Mouse (Mus musculus): Measurements from ENCODE around the gene Aloxe3.

The Aloxe3 gene

DNA sequence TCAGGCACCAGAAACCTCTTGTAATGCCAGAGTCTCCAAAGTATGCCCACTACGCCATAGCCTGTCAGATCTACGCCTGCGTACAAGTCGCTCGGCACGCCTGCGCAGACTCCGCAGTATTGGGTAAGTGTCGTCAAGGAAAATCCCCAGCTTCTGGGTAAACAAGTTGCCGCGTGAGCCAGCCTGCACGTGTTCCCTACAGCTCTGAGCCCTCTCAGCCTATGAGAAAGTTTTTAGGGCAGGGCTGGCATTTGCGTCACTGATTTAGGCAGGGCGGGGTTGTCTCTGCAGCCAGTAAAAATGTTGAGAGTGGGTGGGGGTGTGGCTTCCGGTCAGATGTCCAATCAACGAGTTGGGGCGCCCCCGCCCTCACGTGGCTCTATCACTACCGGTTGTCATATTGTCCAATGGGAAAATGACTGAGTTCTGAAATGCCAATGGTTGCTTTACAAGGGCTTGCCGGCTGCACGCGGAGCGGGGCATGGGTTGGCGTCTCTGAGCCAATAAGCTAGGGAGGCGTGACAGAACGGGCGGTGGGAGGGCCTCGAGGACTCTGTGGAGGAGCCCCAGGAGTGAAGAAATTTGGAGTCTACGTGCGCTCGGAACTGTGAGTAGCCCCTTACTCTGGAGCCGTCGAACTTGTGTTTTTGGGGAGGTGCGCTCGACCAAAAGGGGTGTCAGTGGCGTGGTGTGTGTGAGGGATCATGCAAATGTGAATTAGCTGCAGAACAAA, 30.8 kb upstream of the Aloxe3 start, which contains the start of gene Per1:
Per1 (plus strand) TSS at position 521 of the 733 bp plus-strand sequence.
- in situ Hi-C loops (cut with MboI, MseI): loop anchor here (10.0 kb wide), 1 partner anchor 570 kb away; the partner anchor contains the start of genes Cd68 and Mpdu1

DNA sequence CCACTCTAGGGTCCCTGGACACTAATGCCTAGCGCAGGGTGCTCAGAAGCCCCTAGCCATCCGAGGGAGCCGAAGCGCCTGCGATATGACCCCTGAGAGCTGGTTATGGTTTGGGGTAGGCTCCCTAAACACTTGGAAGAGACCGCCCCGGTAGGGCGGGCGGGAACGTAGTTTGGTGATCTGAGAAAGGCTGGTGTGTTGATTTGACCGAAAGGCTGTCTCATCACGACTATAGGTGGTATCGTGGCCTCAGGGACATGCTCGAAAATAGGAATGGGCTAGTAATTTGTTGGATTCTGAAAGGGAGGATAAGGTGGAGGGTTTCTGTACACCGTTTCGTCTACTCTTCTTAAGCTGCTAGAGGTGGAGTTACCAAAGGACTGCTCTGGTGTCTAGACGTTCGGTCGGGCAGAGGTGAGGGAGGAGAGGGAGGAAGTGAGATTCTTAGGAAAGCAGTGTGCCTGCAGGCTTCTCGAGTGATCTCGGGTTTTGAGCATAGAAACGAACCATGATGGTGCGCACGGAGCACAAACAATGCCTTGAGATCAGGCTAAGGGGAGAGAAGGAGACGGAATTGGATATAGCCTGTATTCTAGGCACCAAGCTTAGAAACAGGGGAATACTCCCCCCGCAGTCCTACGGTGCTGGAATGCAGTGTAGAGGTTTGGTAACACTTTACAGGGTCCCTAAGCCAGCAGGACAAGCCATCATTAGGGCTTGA, 30.0 kb upstream of the Aloxe3 start:
- in situ Hi-C loops (cut with MboI, MseI): loop anchor here (10.0 kb wide), 1 partner anchor 569 kb away; the partner anchor contains the start of genes Cd68 and Mpdu1

DNA sequence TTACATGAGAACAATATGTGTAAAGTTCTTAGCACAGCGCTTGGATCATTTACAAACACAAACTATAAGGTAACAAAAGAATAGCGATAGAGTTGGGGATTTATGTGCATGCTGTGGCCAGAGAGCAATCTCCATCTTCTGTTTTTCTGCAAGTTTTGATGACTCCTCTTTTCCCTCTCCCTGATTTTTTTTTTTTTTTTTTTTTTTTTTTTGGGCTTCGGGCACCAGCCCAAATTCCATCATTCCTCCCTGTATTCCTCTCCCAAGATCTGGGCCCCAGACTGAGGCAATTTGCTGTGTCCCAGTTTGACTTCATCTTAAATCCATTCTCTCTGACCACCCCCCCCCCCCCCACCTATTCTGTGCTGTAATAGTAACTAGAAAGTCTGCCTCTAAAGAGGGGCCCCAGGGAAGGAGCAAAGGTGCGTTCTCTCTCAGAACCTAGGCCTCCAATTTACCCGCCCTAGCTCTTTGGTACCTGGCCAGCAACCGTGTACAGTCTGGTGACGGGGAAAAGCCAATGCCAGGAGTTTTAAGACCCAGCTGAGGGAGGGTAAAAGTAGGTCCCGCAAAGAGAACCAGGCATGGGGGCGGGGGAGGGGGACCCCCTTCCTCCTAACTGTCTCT, 29.2 kb upstream of the Aloxe3 start:
- in situ Hi-C loops (cut with MboI, MseI): loop anchor here (10.0 kb wide), 1 partner anchor 568 kb away; the partner anchor contains the start of genes Cd68 and Mpdu1

DNA sequence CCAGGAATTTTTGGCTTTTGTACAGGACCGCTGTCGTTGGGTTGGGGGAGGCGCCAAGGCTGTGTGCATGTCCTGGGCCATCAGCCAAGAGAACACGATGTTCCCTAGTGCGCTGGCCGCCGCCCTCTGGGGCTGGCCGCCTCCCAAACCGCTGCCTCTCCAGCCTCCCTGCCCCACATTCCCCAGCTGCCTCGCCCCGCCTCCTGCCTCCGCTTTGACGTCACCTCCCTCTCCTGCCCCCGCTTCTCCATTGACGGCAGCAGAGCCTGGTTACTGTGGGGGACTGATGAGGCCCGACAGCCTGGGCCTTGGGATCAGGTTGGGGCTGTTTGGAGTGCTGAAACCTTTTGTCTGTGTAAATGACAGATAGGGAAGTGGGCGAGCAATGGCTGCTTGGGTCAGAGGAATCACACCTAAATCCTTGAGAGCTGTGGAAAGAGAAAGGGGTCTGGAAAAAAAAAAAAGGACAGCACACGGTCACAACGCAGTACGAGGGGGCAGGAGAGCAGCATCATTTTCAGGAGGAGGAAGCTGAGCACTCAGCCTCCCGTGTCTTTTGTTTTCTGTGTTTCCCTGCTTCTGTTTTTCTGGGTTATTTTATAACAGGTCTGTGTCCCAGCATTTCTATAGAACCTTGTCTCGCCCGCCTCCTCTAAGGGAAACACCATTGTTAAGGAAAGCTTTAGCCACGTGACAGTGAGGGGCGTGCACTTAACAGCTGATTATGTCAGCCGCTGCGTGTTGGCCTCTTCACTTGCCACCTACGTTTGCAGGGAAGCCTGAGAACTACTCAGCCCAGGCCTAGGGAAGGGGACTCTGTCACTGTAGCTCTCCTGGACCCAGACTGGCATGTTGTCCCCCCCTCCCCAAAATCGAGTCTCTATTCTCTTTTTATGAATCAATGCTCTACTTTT, 28.5 kb upstream of the Aloxe3 start:
- in situ Hi-C loops (cut with MboI, MseI): loop anchor here (10.0 kb wide), 1 partner anchor 568 kb away; the partner anchor contains the start of genes Cd68 and Mpdu1

DNA sequence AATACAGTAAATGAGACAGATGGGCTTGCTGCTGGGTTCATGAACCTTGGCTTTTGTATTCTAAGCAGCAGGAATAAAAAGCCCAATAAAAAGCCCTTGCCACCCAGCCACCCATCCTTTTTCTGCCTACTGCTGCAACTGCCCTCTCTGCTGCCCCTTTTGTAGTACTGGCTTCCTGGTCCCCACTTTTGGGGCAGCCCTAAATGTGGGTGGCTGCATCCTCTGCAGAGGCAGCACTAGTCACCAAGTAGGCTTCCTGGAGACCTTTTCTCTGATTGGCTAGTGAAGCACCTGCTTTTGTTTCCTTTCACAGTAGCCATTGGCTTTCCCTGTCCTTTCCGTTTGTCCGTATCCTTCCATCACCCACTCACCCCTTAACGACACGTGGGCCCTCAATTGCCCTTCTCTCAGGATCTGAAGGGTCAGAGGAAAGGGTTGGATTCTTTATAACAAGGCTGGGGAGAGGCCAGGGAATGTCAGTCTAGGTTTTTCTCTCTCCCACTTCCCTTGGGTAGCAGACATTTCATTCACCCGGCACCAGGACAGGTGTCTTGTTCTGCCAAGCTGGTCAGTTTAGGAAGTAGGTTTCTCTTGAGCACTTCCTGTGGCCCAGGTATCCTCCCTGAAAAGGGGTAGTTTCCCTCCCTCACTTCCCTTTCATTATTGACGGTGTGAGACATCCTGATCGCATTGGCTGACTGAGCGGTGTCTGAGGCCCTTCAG, 27.5 kb upstream of the Aloxe3 start:
- in situ Hi-C loops (cut with MboI, MseI): loop anchor here (10.0 kb wide), 1 partner anchor 567 kb away; the partner anchor contains the start of genes Cd68 and Mpdu1

DNA sequence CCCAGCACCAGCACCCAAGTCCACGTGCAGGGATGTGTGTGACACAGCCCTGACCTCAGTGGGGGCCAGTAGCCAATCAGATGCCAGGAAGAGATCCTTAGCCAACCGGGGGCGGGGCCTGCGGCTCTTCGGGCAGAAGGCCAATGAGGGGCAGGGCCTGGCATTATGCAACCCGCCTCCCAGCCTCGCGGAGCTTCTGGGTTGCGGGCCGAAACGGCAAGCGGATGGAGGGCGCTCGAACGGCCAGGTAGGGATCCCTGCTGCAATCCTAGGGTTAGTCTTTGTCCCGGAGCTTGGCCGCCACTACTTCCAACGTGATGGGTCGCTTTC, 27.0 kb upstream of the Aloxe3 start:
- in situ Hi-C loops (cut with MboI, MseI): loop anchor here (10.0 kb wide), 1 partner anchor 566 kb away; the partner anchor contains the start of genes Cd68 and Mpdu1

DNA sequence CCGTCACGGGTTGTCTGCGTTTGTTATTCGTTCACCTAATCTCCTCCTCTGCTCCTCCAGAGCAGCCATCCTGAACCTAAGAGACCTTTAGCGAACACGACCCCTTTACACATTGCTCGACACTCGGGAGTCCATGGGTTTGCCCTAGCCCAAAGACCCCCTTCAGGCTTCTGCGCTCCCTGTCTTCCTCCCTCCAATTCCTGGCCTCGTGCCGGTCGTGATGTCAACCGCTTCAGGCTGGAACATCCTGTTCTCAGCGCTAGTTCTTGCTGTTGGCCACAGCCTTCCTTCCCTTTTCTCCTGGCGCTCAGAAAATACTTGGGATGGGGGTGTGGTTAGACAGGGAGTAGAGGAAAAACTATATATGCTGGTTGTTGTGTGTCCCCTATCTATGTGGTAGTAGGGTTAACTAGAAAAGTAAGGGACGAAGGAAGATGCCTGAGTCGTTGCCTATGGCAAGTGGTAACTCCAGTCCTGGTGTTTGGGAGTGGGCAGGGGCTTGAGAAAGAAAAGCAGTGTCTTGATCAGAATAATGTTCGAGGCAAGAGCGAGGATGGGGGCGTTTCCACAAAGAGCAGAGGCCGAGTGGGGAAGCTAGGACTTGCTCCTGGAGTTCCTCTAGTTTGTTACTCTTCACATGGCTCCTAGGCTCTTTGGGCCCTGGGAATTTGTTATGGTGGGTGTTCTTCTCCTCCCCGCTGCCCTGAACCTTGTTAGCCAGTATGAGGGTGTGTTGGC, 26.4 kb upstream of the Aloxe3 start:
- in situ Hi-C loops (cut with MboI, MseI): loop anchor here (10.0 kb wide), 1 partner anchor 565 kb away; the partner anchor contains the start of genes Cd68 and Mpdu1

DNA sequence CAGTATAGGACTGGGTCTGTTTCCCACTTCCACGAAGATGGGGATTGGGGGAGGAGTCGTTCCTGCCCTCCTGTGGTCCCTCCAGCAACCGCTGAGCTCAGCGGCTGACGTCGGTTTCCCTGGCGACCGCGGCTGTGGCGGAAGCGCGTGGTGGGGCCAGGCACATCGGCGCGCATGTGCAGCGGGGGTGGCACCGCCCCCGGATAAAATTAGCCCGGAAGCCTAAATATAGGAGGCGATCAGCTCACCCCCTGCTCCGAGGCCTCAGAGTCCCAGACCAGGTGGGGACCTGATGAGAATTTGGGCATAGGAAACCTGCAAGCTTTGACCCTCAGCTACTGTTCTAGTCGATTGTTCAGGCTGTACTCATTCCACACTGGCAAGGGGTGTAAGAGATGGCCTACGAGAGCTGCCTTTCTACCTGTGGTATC, 25.8 kb upstream of the Aloxe3 start:
- in situ Hi-C loops (cut with MboI, MseI): loop anchor here (10.0 to 25.0 kb wide), 2 partner anchors 565 to 912 kb away; partner anchors contain the start of genes Acadvl, Cd68, Dlg4 and Dvl2

DNA sequence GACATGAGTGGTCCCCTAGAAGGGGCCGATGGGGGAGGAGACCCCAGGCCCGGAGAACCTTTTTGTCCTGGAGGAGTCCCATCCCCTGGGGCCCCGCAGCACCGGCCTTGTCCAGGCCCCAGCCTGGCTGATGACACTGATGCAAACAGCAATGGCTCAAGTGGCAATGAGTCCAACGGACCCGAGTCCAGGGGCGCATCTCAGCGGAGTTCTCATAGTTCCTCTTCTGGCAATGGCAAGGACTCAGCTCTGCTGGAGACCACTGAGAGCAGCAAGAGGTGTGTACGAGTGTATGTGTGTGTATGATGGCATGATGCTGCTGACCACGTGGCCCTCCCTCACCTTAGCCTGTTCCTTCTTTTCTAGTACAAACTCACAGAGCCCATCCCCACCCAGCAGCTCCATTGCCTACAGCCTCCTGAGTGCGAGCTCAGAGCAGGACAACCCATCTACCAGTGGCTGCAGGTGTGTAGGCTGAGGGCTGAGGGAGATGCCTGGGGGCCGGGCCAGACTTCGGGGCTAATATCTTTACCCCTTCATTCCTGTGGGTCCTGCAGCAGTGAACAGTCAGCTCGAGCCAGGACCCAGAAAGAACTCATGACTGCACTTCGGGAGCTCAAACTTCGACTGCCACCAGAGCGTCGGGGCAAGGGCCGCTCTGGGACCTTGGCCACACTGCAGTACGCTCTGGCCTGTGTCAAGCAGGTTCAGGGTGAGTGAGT, 24.9 kb upstream of the Aloxe3 start:
- in situ Hi-C loops (cut with MboI, MseI): loop anchor here (25.0 kb wide), 1 partner anchor 912 kb away; the partner anchor contains the start of genes Acadvl, Dlg4 and Dvl2

DNA sequence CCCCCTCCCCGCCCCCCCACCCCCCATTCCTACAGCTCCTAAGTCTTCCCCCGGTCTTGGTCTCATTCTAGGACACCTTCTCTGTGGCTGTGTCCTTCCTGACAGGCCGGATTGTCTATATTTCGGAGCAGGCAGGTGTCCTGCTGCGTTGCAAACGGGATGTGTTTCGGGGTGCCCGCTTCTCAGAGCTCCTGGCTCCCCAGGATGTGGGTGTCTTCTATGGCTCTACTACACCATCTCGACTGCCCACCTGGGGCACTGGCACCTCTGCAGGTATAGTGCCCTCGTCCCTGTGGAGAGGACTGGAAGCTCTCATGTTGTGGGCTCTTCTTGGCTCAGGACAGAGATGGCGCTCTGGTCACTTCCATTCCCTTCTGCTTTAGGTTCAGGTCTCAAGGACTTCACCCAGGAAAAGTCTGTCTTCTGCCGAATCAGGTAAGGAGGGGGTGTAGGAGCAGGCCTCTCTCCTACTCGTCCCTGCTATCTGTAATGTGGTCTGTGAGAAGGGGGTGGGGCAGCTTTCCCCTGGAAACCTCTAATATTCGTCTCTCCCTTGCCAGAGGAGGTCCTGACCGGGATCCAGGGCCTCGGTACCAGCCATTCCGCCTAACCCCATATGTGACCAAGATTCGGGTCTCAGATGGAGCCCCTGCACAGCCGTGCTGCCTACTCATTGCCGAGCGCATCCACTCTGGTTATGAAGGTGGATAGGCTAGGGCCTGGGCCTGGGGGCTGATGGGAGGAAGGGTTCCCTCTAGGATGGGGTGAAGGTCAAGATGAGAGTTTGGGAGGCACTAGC, 23.9 kb upstream of the Aloxe3 start:
- in situ Hi-C loops (cut with MboI, MseI): loop anchor here (25.0 kb wide), 1 partner anchor 910 kb away; the partner anchor contains the start of genes Acadvl, Dlg4 and Dvl2

DNA sequence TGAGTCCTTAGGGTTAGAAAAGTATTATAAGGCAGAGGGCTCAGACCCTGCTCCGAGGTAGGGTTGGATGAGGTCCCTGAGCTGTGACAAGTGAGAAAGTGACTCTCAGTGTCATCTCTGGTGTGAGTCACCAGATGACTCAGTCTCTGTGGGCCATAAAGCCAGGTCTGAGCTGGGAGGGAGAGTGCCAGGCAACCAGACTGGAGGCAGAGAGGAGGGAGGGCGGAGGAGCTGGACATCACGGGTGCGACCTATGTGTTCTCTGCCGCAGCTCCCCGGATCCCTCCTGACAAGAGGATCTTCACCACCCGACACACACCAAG, 23.3 kb upstream of the Aloxe3 start:
- in situ Hi-C loops (cut with MboI, MseI): loop anchor here (25.0 kb wide), 1 partner anchor 910 kb away; the partner anchor contains the start of genes Acadvl, Dlg4 and Dvl2

DNA sequence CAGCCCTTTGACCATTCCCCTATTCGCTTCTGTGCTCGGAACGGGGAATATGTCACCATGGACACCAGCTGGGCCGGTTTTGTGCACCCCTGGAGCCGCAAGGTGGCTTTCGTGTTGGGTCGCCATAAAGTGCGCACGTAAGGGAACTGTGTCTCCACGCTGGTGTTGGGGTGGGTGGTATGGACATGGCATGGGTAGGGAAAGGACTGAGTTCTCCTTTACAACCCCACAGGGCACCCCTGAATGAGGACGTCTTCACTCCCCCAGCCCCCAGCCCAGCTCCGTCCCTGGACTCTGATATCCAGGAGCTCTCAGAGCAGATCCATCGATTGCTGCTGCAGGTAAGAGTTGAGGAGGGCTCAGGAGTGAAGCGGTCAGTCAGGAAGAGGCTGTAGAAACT, 22.6 kb upstream of the Aloxe3 start:
- in situ Hi-C loops (cut with MboI, MseI): loop anchor here (25.0 kb wide), 1 partner anchor 909 kb away; the partner anchor contains the start of genes Acadvl, Dlg4 and Dvl2

DNA sequence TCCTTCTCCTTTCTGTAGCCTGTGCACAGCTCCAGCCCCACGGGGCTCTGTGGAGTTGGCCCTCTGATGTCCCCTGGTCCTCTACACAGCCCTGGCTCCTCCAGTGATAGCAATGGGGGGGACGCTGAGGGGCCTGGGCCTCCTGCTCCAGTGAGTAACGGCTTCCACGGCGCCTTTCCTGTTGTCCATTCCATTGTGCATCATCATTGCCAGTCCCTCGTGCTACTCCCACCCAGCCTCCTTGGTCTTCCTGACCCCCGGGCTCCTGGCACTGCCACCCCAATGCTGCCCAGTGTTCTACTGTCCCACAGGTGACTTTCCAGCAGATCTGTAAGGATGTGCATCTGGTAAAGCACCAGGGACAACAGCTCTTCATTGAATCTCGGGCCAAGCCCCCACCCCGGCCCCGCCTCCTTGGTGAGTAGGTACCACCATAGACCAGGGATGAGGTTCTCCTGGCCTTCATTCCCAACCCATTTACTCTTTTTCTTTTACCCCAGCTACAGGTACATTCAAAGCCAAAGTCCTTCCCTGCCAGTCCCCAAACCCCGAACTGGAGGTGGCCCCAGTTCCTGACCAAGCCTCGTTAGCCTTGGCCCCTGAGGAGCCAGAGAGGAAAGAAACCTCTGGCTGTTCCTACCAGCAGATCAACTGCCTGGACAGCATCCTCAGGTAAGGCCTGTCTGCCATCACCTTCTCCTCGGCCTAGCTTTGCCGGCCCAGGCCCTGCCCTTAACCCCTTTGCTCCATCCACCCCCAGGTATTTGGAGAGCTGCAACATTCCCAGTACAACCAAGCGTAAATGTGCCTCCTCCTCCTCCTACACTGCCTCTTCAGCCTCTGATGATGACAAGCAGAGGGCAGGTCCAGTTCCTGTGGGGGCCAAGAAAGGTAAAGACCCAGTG, 21.9 kb upstream of the Aloxe3 start:
- in situ Hi-C loops (cut with MboI, MseI): loop anchor here (25.0 kb wide), 1 partner anchor 909 kb away; the partner anchor contains the start of genes Acadvl, Dlg4 and Dvl2

DNA sequence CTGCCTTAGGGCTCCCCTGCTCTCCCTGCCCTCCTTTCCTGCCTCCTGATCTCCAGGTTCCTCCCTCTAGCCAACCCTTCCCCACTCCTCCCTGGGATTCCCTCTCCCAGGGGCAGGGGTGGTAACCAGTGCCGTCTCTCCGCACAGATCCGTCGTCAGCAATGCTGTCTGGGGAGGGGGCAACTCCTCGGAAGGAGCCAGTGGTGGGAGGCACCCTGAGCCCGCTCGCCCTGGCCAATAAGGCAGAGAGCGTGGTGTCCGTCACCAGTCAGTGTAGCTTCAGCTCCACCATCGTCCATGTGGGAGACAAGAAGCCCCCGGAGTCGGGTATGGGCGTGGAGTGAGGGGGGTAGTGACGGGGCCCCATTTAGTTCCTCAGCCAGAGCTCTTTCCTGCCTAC, 21.2 kb upstream of the Aloxe3 start:
- in situ Hi-C loops (cut with MboI, MseI): loop anchor here (25.0 kb wide), 1 partner anchor 908 kb away; the partner anchor contains the start of genes Acadvl, Dlg4 and Dvl2

DNA sequence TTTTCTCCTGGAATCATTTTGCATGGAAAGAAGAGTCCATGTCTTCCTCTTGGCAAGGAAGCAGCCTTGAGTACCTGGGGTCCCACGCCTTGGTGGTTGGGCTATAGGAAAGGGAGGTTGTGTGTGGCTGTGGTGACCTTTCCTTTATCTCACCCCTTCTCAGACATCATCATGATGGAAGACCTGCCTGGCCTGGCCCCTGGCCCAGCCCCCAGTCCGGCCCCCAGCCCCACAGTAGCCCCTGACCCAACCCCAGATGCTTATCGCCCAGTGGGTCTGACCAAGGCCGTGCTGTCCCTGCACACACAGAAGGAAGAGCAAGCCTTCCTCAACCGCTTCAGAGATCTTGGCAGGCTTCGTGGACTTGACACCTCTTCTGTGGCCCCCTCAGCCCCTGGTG, 20.5 kb upstream of the Aloxe3 start:
- in situ Hi-C loops (cut with MboI, MseI): loop anchor here (25.0 kb wide), 1 partner anchor 907 kb away; the partner anchor contains the start of genes Acadvl, Dlg4 and Dvl2

DNA sequence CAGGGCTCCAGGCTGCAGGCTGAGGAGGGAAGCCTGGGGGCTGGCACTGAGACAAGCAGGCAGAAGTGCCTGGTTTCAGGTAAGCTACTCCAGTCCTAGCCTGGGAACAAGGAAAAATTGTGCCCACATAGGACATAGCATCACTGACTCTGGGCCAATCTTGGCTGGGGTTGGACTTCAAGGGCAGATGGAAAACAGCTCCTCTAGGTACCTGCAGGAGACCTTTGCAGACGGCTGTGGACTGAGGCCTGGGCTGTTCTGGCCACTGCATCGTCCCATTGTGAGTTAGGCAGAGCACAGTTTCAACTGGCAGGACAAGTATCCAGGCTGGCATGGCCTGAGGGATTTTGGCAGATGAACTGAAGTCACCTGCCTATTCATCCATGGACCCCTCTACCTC, 19.9 kb upstream of the Aloxe3 start:
- in situ Hi-C loops (cut with MboI, MseI): loop anchor here (25.0 kb wide), 1 partner anchor 907 kb away; the partner anchor contains the start of genes Acadvl, Dlg4 and Dvl2

Data from T-helper 2 cell (primary cell).